Mouse (Mus musculus): ENCODE data around the gene Rnf149. TPM values are rescaled to one million over a fixed set of nuclear protein-coding genes. Genes with fewer than 3 reads are reported as not detected.

The Rnf149 gene
- polyA plus RNA-seq, 1 experiment from 2014 or later: 14.5 TPM

Other genes starting within 250 kb of the Rnf149 start
- gene Rpl31, start 209.6 kb downstream of the Rnf149 start, polyA plus RNA-seq (2015; fragmentation: Nextera tagmentation; extraction: Ambion mirVana): 358 and 371 TPM in 2 replicates
- 11.5 and 11.7 TPM in 2 replicates for gene Tbc1d8, start 98.7 kb downstream of the Rnf149 start, polyA plus RNA-seq (2015; fragmentation: Nextera tagmentation; extraction: Ambion mirVana)
- 14.0 and 15.0 TPM in 2 replicates for gene Cnot11, start 42.4 kb downstream of the Rnf149 start, polyA plus RNA-seq (2015; fragmentation: Nextera tagmentation; extraction: Ambion mirVana)
- gene Creg2, start 74.1 kb upstream of the Rnf149 start, polyA plus RNA-seq (2015; fragmentation: Nextera tagmentation; extraction: Ambion mirVana): not detected in 2 replicates
- gene Rfx8, start 143.6 kb upstream of the Rnf149 start, polyA plus RNA-seq (2015; fragmentation: Nextera tagmentation; extraction: Ambion mirVana): 0.59 and 0.67 TPM in 2 replicates
- 1.9 and 2.5 TPM in 2 replicates for gene Gm3646, start 227.9 kb upstream of the Rnf149 start, polyA plus RNA-seq (2015; fragmentation: Nextera tagmentation; extraction: Ambion mirVana)

All from heart, embryonic 13.5 days (tissue).